Mouse (Mus musculus): ENCODE data around the gene S100a6.

DNA sequence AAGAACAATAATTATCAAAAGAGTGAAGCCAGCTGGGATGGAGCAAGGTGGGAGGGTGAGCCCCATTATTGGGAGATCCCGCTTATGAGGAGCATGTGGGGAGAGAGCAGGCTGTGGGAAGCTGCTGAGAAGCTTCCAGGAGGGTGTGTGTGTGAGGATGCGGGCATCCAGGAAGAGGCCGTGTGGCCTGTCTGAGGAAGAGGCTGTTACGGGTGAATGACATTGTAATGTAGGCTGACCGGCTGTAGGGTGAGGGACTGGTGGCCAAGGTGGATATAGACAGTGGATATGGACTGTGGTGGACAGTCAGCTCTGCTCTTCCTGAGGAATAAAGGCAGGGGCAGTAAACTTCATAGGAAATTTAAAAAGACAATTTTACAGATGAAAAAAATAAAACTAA, 12.8 kb downstream of the S100a6 start:
- no peak for TF ChIP-seq EP300 (IDR thresholded peaks at IDR 0.05; ENCODE audit: insufficient read depth, low read depth, low read length)
- no peak for TF ChIP-seq POLR2A (IDR thresholded peaks at IDR 0.05; ENCODE audit: insufficient read depth, low read depth, low read length)
